Mouse (Mus musculus) intestine, postnatal 0 days (tissue): ENCODE results near the gene Adamtsl5. TPM values are rescaled to one million over a fixed set of nuclear protein-coding genes. Genes with fewer than 3 reads are reported as not detected.

Source experiments
- ATAC-seq: fragments of 200-750 bp; cut with Nextera tagmentation; 2 replicates; pipeline ENCODE4 v1.8.0; 2017; ENCODE audit warnings: mild to moderate bottlenecking, moderate TSS enrichment, moderate library complexity
- H3K27ac ChIP-seq: fragments of 300-500 bp; sonication (generic); 2 replicates; pipeline ENCODE4 v1.5.1; 2014; ENCODE audit warnings: mild to moderate bottlenecking, low read depth, low read length, moderate library complexity
- H3K27me3 ChIP-seq: fragments of 300-500 bp; sonication (generic); replicated peaks from 2 replicates; pipeline ENCODE4 v1.6.1; 2014; ENCODE audit warnings: low read length, mixed read lengths; ENCODE audit not compliant: control insufficient read depth, insufficient read depth
- H3K36me3 ChIP-seq: fragments of 300-500 bp; sonication (generic); 2 replicates; pipeline ENCODE4 v1.6.1; 2014; ENCODE audit warnings: mild to moderate bottlenecking, moderate library complexity; ENCODE audit not compliant: control insufficient read depth, insufficient read depth
- H3K4me1 ChIP-seq: fragments of 300-500 bp; sonication (generic); replicated peaks from 2 replicates; pipeline ENCODE4 v1.6.1; 2014; ENCODE audit warnings: antibody characterized with exemption, low read length, mixed read lengths; ENCODE audit not compliant: control insufficient read depth, insufficient read depth
- H3K4me2 ChIP-seq: fragments of 300-500 bp; sonication (generic); replicated peaks from 2 replicates; pipeline ENCODE4 v1.6.1; 2014; ENCODE audit warnings: low read depth, mild to moderate bottlenecking, moderate library complexity
- H3K4me3 ChIP-seq: fragments of 300-500 bp; sonication (generic); 2 replicates; pipeline ENCODE4 v1.5.1; 2014; ENCODE audit warnings: low read depth, low read length
- H3K9ac ChIP-seq: fragments of 300-500 bp; sonication (generic); 2 replicates; pipeline ENCODE4 v1.6.1; 2014; ENCODE audit warnings: mild to moderate bottlenecking, low read depth, low read length
- H3K9me3 ChIP-seq: fragments of 300-500 bp; sonication (generic); 2 replicates; pipeline ENCODE4 v1.6.1; 2016; ENCODE audit warnings: mixed run types; ENCODE audit not compliant: control insufficient read depth
- CTCF ChIP-seq: sonication (generic); IDR thresholded peaks from 2 replicates; pipeline ENCODE4 v1.5.1; 2016; ENCODE audit warnings: low read depth, mild to moderate bottlenecking, control low read depth, antibody characterized with exemption, moderate library complexity
- WGBS: fragments of 180-500 bp; shearing (Covaris S2); extraction: QIAGEN DNeasy Blood & Tissue Kit; methylation state at CpG from one replicate; pipeline ENCODE4 v1.1.7; 2014; 5-methylcytosine and 5-hydroxymethylcytosine counted together
- polyA plus RNA-seq: library from polyadenylated mRNA; unstranded; fragments of >200 nt; fragmentation: Nextera tagmentation; extraction: Ambion mirVana; gene quantifications from 2 replicates; pipeline ENCODE4 v1.2.1, GENCODE M21; 2015

Gene Adamtsl5
- polyA plus RNA-seq, 1 experiment from 2014 or later: 46.7 TPM

GRCm38 (mm10) chr10:80313627-80314201 is 34.5 kb downstream of the Adamtsl5 start:
- H3K27ac ChIP-seq: no peak overlapping the region
- H3K36me3 ChIP-seq: peaks cover 17% of the 10 kb centered on the region
- H3K4me3 ChIP-seq: 0 out of 2 replicates have a peak overlapping the region, but pooled peaks have one; percentile 1
- peaks cover 47% of the 10 kb centered on the region for H3K27me3 ChIP-seq
- H3K4me1 ChIP-seq: peaks cover 4% of the 10 kb centered on the region; the same call in 1 of the 2 replicates
- no peak for ATAC-seq
- no peak overlapping the region for H3K9ac ChIP-seq
- no peak overlapping the region for H3K4me2 ChIP-seq
- H3K9me3 ChIP-seq: no peaks in the 10 kb centered on the region
- 34% methylated on average over 20 of the region's 20 CpGs for WGBS
- no peak for TF ChIP-seq CTCF

GRCm38 (mm10) chr10:80312586-80313504 is 35.4 kb downstream of the Adamtsl5 start:
- 61% methylated on average over 54 of the region's 54 CpGs for WGBS
- Histone ChIP-seq H3K27ac (peak overlapping the region; percentile 7; the same call in 1 of the 2 replicates), H3K4me2 (no peak overlapping the region), H3K4me1 (peaks cover 4% of the 10 kb centered on the region; the same call in 1 of the 2 replicates), H3K36me3 (0 out of 2 replicates have a peak, but pooled peaks cover 8% of the 10 kb centered on the region), H3K4me3 (no peak overlapping the region), H3K9ac (no peak overlapping the region), H3K27me3 (peaks cover 47% of the 10 kb centered on the region), H3K9me3 (no peaks in the 10 kb centered on the region)
- TF ChIP-seq CTCF: no peak
- no peak for ATAC-seq

GRCm38 (mm10) chr10:80311560-80311959 is 36.7 kb downstream of the Adamtsl5 start:
- ATAC-seq: no peak
- H3K4me1 ChIP-seq: peaks cover 4% of the 10 kb centered on the region; the same call in 1 of the 2 replicates
- no peak for TF ChIP-seq CTCF
- 83% methylated on average over 16 of the region's 16 CpGs for WGBS
- no peaks in the 10 kb centered on the region; the same call in 1 of the 2 replicates for H3K36me3 ChIP-seq
- H3K27ac ChIP-seq: no peak overlapping the region
- H3K27me3 ChIP-seq: peaks cover 47% of the 10 kb centered on the region
- no peaks in the 10 kb centered on the region for H3K9me3 ChIP-seq
- no peak overlapping the region for H3K4me3 ChIP-seq
- no peak overlapping the region for H3K4me2 ChIP-seq
- H3K9ac ChIP-seq: no peak overlapping the region

GRCm38 (mm10) chr10:80304862-80305261 is 43.4 kb downstream of the Adamtsl5 start:
- Histone ChIP-seq H3K4me2 (peak overlapping the region; percentile 45), H3K36me3 (no peaks in the 10 kb centered on the region; the same call in 1 of the 2 replicates), H3K9ac (no peak overlapping the region), H3K4me3 (no peak overlapping the region; the same call in 1 of the 2 replicates), H3K27ac (no peak overlapping the region), H3K4me1 (no peaks in the 10 kb centered on the region), H3K9me3 (no peaks in the 10 kb centered on the region), H3K27me3 (peaks cover 51% of the 10 kb centered on the region)
- no peak for TF ChIP-seq CTCF
- 10% methylated on average over 25 of the region's 25 CpGs for WGBS
- ATAC-seq: peak; percentile 37; the same call in 1 of the 2 replicates

GRCm38 (mm10) chr10:80304458-80304857 is 43.8 kb downstream of the Adamtsl5 start:
- peak overlapping the region; percentile 45; the same call in 1 of the 2 replicates for H3K4me2 ChIP-seq
- WGBS: 21% methylated on average over 12 of the region's 12 CpGs
- H3K9ac ChIP-seq: no peak overlapping the region
- no peaks in the 10 kb centered on the region for H3K9me3 ChIP-seq
- no peaks in the 10 kb centered on the region for H3K4me1 ChIP-seq
- H3K27ac ChIP-seq: no peak overlapping the region
- peaks cover 55% of the 10 kb centered on the region for H3K27me3 ChIP-seq
- TF ChIP-seq CTCF: no peak
- ATAC-seq: 0 out of 2 replicates have a peak, but pooled peaks have one; percentile 6
- H3K36me3 ChIP-seq: no peaks in the 10 kb centered on the region; the same call in 1 of the 2 replicates
- no peak overlapping the region; the same call in 1 of the 2 replicates for H3K4me3 ChIP-seq

- H3K27ac ChIP-seq: no peak overlapping the region
- no peaks in the 10 kb centered on the region; the same call in 1 of the 2 replicates for H3K36me3 ChIP-seq
- H3K4me3 ChIP-seq: no peak overlapping the region
- WGBS: 13% methylated on average over 9 of the region's 9 CpGs
- H3K4me1 ChIP-seq: no peaks in the 10 kb centered on the region
- H3K9ac ChIP-seq: no peak overlapping the region
- peaks cover 71% of the 10 kb centered on the region for H3K27me3 ChIP-seq
- no peaks in the 10 kb centered on the region for H3K9me3 ChIP-seq
- peak overlapping the region; percentile 14 for H3K4me2 ChIP-seq
- ATAC-seq: no peak; the same call in 1 of the 2 replicates
- 0 out of 2 replicates have a peak, but pooled peaks have one; percentile 20 for TF ChIP-seq CTCF
Measured at GRCm38 (mm10) chr10:80302471-80302881, 45.7 kb downstream of the Adamtsl5 start.
